Mouse (Mus musculus) CH12.LX (cell line): Measurements from ENCODE around the gene C2. TPM values are rescaled to one million over a fixed set of nuclear protein-coding genes. Genes with fewer than 3 reads are reported as not detected.

Experiments used
- DNase-seq: peaks from one replicate; pipeline ENCODE4 v3.0.0-alpha.2; 2013; ENCODE audit errors: extremely low read depth
- H3K27ac ChIP-seq: 2 replicates; pipeline ENCODE4 v1.5.1; 2012; ENCODE audit warnings: low read depth, mild to moderate bottlenecking, control low read depth, moderate library complexity; ENCODE audit not compliant: insufficient read depth
- H3K27me3 ChIP-seq: replicated peaks from 2 replicates; pipeline ENCODE3; 2012; ENCODE audit warnings: inconsistent platforms
- H3K36me3 ChIP-seq, 2 experiments: replicated peaks in 1 of 2; 2 replicates each; pipeline versions ENCODE3 to v1.6.1; 2012; ENCODE audit warnings: inconsistent platforms in 1 of 2, low read length in 1 of 2, mild to moderate bottlenecking in 1 of 2, mixed read lengths in 1 of 2, moderate library complexity in 1 of 2; ENCODE audit not compliant: control insufficient read depth in 1 of 2, insufficient read depth in 1 of 2
- H3K4me1 ChIP-seq, 2 experiments: 2 replicates each; pipeline ENCODE4 v1.6.1; 2012; ENCODE audit warnings: inconsistent platforms in 1 of 2, moderate library complexity in 1 of 2; ENCODE audit not compliant: insufficient read depth in 2 of 2, control insufficient read depth in 1 of 2
- H3K4me2 ChIP-seq: 2 replicates; pipeline ENCODE4 v1.6.1; 2012; ENCODE audit warnings: low read depth, mild to moderate bottlenecking, control low read depth; ENCODE audit not compliant: poor library complexity, insufficient read depth, severe bottlenecking
- H3K4me3 ChIP-seq, 3 experiments: fragments of 150-350 bp in 1 of 3; sonication (generic) in 1 of 3; replicated peaks in 1 of 3; 2 replicates each; pipeline versions ENCODE3 to v1.5.1; 2011 to 2012; ENCODE audit warnings: low read depth in 2 of 3, low read length in 2 of 3, mild to moderate bottlenecking in 2 of 3, moderate library complexity in 2 of 3, control low read depth in 1 of 3, improper control_type of control experiment in 1 of 3, inconsistent platforms in 1 of 3, mixed read lengths in 1 of 3; ENCODE audit not compliant: poor library complexity in 1 of 3
- H3K79me2 ChIP-seq: replicated peaks from 2 replicates; pipeline ENCODE4 v1.6.1; 2012; ENCODE audit warnings: mild to moderate bottlenecking, moderate library complexity; ENCODE audit not compliant: control insufficient read depth, poor library complexity, insufficient read depth, severe bottlenecking; ENCODE audit errors: extremely low read depth
- H3K9ac ChIP-seq: 2 replicates; pipeline ENCODE4 v1.6.1; 2012; ENCODE audit warnings: low read depth, mild to moderate bottlenecking, control low read depth, moderate library complexity; ENCODE audit not compliant: insufficient read depth
- H3K9me3 ChIP-seq: replicated peaks from 2 replicates; pipeline ENCODE3; 2012; ENCODE audit warnings: low read length, inconsistent platforms, mixed read lengths
- CTCF ChIP-seq, 2 experiments: IDR thresholded peaks in 1 of 2; conservative IDR thresholded peaks in 1 of 2; 2 replicates each; pipeline ENCODE4 v1.5.1; 2011 to 2012; ENCODE audit warnings: low read depth in 2 of 2, low read length in 2 of 2, improper control_type of control experiment in 1 of 2, inconsistent platforms in 1 of 2, mild to moderate bottlenecking in 1 of 2, moderate library complexity in 1 of 2
- EP300 ChIP-seq: IDR thresholded peaks from 2 replicates; pipeline ENCODE4 v1.6.1; 2011; ENCODE audit warnings: low read length, improper control_type of control experiment
- IRF4 ChIP-seq: IDR thresholded peaks from 2 replicates; pipeline ENCODE4 v1.6.1; 2014; ENCODE audit warnings: low read depth, mild to moderate bottlenecking, inconsistent platforms, low read length, improper control_type of control experiment
- JUN ChIP-seq: IDR thresholded peaks from 2 replicates; pipeline ENCODE4 v1.6.1; 2011; ENCODE audit warnings: low read depth, mild to moderate bottlenecking, low read length, improper control_type of control experiment, moderate library complexity; ENCODE audit not compliant: insufficient read depth
- KAT2A ChIP-seq: IDR thresholded peaks from 2 replicates; pipeline ENCODE4 v1.6.1; 2012; ENCODE audit warnings: low read length, improper control_type of control experiment, inconsistent platforms; ENCODE audit not compliant: insufficient replicate concordance
- MAFK ChIP-seq: IDR thresholded peaks from 2 replicates; pipeline ENCODE4 v1.6.1; 2011; ENCODE audit warnings: low read length, improper control_type of control experiment; ENCODE audit not compliant: insufficient replicate concordance
- MAX ChIP-seq: IDR thresholded peaks from 2 replicates; pipeline ENCODE4 v1.6.1; 2011; ENCODE audit warnings: low read length, improper control_type of control experiment
- MEF2A ChIP-seq: IDR thresholded peaks from 2 replicates; pipeline ENCODE4 v1.6.1; 2014; ENCODE audit warnings: low read depth, mild to moderate bottlenecking, inconsistent platforms, low read length, improper control_type of control experiment, borderline replicate concordance
- MXI1 ChIP-seq: IDR thresholded peaks from 2 replicates; pipeline ENCODE4 v1.6.1; 2011; ENCODE audit warnings: mild to moderate bottlenecking, low read depth, low read length, improper control_type of control experiment
- MYC ChIP-seq: IDR thresholded peaks from 2 replicates; pipeline ENCODE4 v1.6.1; 2011; ENCODE audit warnings: low read depth, mild to moderate bottlenecking, improper control_type of control experiment, low read length
- NRF1 ChIP-seq: IDR thresholded peaks from 2 replicates; pipeline ENCODE4 v1.6.1; 2014; ENCODE audit warnings: low read depth, mild to moderate bottlenecking, inconsistent platforms, low read length, improper control_type of control experiment, moderate library complexity
- RCOR1 ChIP-seq: conservative IDR thresholded peaks from 2 replicates; pipeline ENCODE4 v1.6.1; 2012; ENCODE audit warnings: low read depth, mild to moderate bottlenecking, inconsistent platforms, low read length, improper control_type of control experiment
- SMC3 ChIP-seq: IDR thresholded peaks from 2 replicates; pipeline ENCODE4 v1.6.1; 2011; ENCODE audit warnings: low read depth, low read length, improper control_type of control experiment
- TBP ChIP-seq: conservative IDR thresholded peaks from 2 replicates; pipeline ENCODE4 v1.6.1; 2011; ENCODE audit warnings: low read depth, low read length, improper control_type of control experiment
- USF2 ChIP-seq: conservative IDR thresholded peaks from 2 replicates; pipeline ENCODE4 v1.6.1; 2011; ENCODE audit warnings: low read depth, low read length, improper control_type of control experiment
- ZMIZ1 ChIP-seq: IDR thresholded peaks from 2 replicates; pipeline ENCODE4 v1.6.1; 2012; ENCODE audit warnings: low read depth, mild to moderate bottlenecking, inconsistent platforms, low read length, improper control_type of control experiment
- ZNF384 ChIP-seq: IDR thresholded peaks from 2 replicates; pipeline ENCODE4 v1.6.1; 2012; ENCODE audit warnings: low read depth, low read length, improper control_type of control experiment, inconsistent platforms
- dilution Hi-C: fragments of 300-500 bp; cut with MboI; formaldehyde crosslinking; loops from 2 replicates; pipeline ENCODE4 v1.14.3; 2020; ENCODE audit warnings: low sequenced_read_pairs; ENCODE audit not compliant: extremely low pct_unique_long_range_greater_than_20kb, extremely low pct_ligation_motif_present
- in situ Hi-C: fragments of 300-500 bp; cut with MboI; formaldehyde crosslinking; loops from 3 replicates; pipeline ENCODE4 v1.14.3; 2019; ENCODE audit warnings: low sequenced_read_pairs, low pct_ligation_motif_present, low pct_unique_long_range_greater_than_20kb, mixed read lengths
- polyA plus RNA-seq: library from polyadenylated mRNA; unstranded; fragments of >175 nt; gene quantifications from 2 replicates; pipeline ENCODE4 v1.2.1, GENCODE M21; 2012; ENCODE audit warnings: low read depth; ENCODE audit not compliant: insufficient read length
- total RNA-seq, 2 experiments: library from RNA; depleted of rRNA; stranded (reverse); fragments of 300-350 nt in 1 of 2; fragments of >200 nt in 1 of 2; gene quantifications; 2 replicates each; pipeline ENCODE4 v1.2.3; 2012 to 2014

Gene C2
- total and polyA plus RNA-seq, 3 experiments = 1.3 to 6.6 (median 3.1) TPM

DNA sequence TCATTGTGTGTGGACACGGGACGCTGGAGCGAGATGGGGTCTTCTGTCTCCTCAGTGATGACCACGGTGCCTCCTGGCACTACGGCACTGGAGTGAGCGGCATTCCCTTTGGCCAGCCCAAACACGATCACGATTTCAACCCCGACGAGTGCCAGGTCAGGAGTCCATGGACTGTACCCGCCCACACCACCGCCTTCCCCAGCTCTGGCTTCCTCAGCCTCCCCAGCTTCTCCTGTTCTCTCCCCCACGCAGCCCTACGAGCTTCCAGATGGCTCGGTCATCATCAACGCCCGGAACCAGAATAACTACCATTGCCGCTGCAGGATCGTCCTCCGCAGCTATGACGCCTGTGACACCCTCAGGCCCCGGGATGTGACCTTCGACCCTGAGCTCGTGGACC, 36.0 kb upstream of the C2 start:
- H3K27ac ChIP-seq = no peak overlapping the region
- dilution Hi-C loops = no loop called here
- no peaks in the 10 kb centered on the region for H3K9me3 ChIP-seq
- no peak overlapping the region for H3K9ac ChIP-seq
- no peak overlapping the region for H3K4me2 ChIP-seq
- peaks cover 8 to 39% of the 10 kb centered on the region in 2 experiments for H3K4me1 ChIP-seq
- no peak overlapping the region for H3K4me3 ChIP-seq
- peaks cover 16 to 56% of the 10 kb centered on the region in 2 experiments for H3K36me3 ChIP-seq
- H3K79me2 ChIP-seq = no peaks in the 10 kb centered on the region
- in situ Hi-C loops = no loop called here
- no peak for DNase-seq
- TF ChIP-seq MXI1 = no peak
- no peak for TF ChIP-seq TBP
- no peak for TF ChIP-seq SMC3
- no peak for TF ChIP-seq MAFK
- no peak for TF ChIP-seq MEF2A
- TF ChIP-seq IRF4 = no peak
- no peak for TF ChIP-seq USF2
- TF ChIP-seq KAT2A = no peak
- no peak for TF ChIP-seq RCOR1
- TF ChIP-seq CTCF (conservative IDR thresholded peaks at IDR 0.05 in 1 of 2, IDR thresholded peaks at IDR 0.05 in 1 of 2; ENCODE audit: low read depth in 2 of 2, low read length in 2 of 2) = no peak
- no peak for TF ChIP-seq EP300
- no peak for TF ChIP-seq ZMIZ1
- no peak for TF ChIP-seq NRF1
- H3K27me3 ChIP-seq = no peaks in the 10 kb centered on the region

DNA sequence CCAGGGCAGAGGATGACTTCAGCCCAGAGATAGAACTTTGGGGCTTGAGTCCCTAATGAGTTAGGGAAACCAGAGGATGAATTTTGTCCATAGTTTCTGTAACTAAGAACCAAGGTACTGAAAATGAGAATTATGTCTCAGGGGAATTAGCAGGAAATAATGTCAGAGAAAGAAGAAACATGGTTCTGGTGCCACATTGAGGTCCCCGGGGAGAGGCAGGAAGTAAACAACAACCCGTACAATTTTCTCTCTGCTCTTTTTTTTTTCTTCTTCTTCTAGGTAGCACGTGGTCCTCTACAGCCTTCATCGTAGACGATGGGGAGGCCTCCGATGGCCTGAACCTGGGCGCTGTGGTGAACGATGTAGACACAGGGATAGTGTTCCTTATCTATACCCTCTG, 34.2 kb upstream of the C2 start:
- Histone ChIP-seq H3K27ac (no peak overlapping the region), H3K27me3 (no peaks in the 10 kb centered on the region), H3K9ac (peak overlapping the region; percentile 28), H3K4me1 (peaks cover 8 to 39% of the 10 kb centered on the region in 2 experiments)
- peak; percentile 73 for TF ChIP-seq ZNF384
- TF ChIP-seq MYC = peak; percentile 89; the same call in 1 of the 2 replicates
- no peak for TF ChIP-seq NRF1
- no peak; the same call in 1 of the 2 replicates for TF ChIP-seq JUN
- TF ChIP-seq MAX = peak; percentile 79; the same call in 1 of the 2 replicates
- TF ChIP-seq, all 38 proteins: peak for 3
- DNase-seq = peak; percentile 63
- Histone ChIP-seq H3K4me2 (peak overlapping the region; percentile 87), H3K9me3 (no peaks in the 10 kb centered on the region), H3K36me3 (peaks cover 16 to 46% of the 10 kb centered on the region in 2 experiments), H3K4me3 (peak overlapping the region; percentile 77 to 82 (median 79)), H3K79me2 (no peaks in the 10 kb centered on the region)
- in situ Hi-C loops = no loop called here
- dilution Hi-C loops = no loop called here
